Mouse (Mus musculus): ENCODE measurements around the gene Gm4763. TPM values are rescaled to one million over a fixed set of nuclear protein-coding genes. Genes with fewer than 3 reads are reported as not detected.
"Not testable (repeated sequence)": the region's sequence is repeated elsewhere in the genome, so short reads cannot be mapped to it uniquely, and the experiment has no call there.

Gm4763 gene
- polyA plus RNA-seq (2011; ENCODE audit: insufficient read length, low read depth, missing spikeins): not detected in 2 replicates

GRCm38 (mm10) chr7:24726808-24727207 lies at the start of gene Gm4763:
Gene Gm4763 (minus strand): TSS chr7:24726908.
- H3K4me1 ChIP-seq (ENCODE audit: control insufficient read depth, insufficient read depth, low read length); H3K27ac ChIP-seq (ENCODE audit: insufficient read depth, low read length); H3K4me3 ChIP-seq (ENCODE audit: insufficient read depth, low read length): not testable (repeated sequence)

- Histone ChIP-seq H3K4me1 (ENCODE audit: control insufficient read depth, insufficient read depth, low read length) (no peaks in the 10 kb centered on the region), H3K4me3 (ENCODE audit: insufficient read depth, low read length) (no peak overlapping the region), H3K27ac (ENCODE audit: insufficient read depth, low read length) (no peak overlapping the region)
- TF ChIP-seq CTCF (IDR thresholded peaks at IDR 0.05; ENCODE audit: borderline replicate concordance, insufficient read depth, low read length): no peak
- no peak for TF ChIP-seq POLR2A (IDR thresholded peaks at IDR 0.05; ENCODE audit: low read depth, low read length)
These were observed 49.4 kb upstream of the Gm4763 start for GRCm38 (mm10) chr7:24776145-24776544.

GRCm38 (mm10) chr7:24773942-24774535 lies 47.3 kb upstream of the Gm4763 start:
- H3K27ac ChIP-seq (ENCODE audit: insufficient read depth, low read length): no peak overlapping the region
- H3K4me3 ChIP-seq (ENCODE audit: insufficient read depth, low read length): no peak overlapping the region
- no peaks in the 10 kb centered on the region for H3K4me1 ChIP-seq (ENCODE audit: control insufficient read depth, insufficient read depth, low read length)
- TF ChIP-seq CTCF (IDR thresholded peaks at IDR 0.05; ENCODE audit: borderline replicate concordance, insufficient read depth, low read length) (no peak), POLR2A (IDR thresholded peaks at IDR 0.05; ENCODE audit: low read depth, low read length) (no peak)

GRCm38 (mm10) chr7:24771361-24771760 lies 44.7 kb upstream of the Gm4763 start:
- Histone ChIP-seq H3K27ac (ENCODE audit: insufficient read depth, low read length) (no peak overlapping the region), H3K4me1 (ENCODE audit: control insufficient read depth, insufficient read depth, low read length) (no peaks in the 10 kb centered on the region), H3K4me3 (ENCODE audit: insufficient read depth, low read length) (no peak overlapping the region)
- no peak for TF ChIP-seq POLR2A (IDR thresholded peaks at IDR 0.05; ENCODE audit: low read depth, low read length)
- no peak for TF ChIP-seq CTCF (IDR thresholded peaks at IDR 0.05; ENCODE audit: borderline replicate concordance, insufficient read depth, low read length)

GRCm38 (mm10) chr7:24762574-24762973 lies 35.9 kb upstream of the Gm4763 start:
- Histone ChIP-seq H3K4me3 (ENCODE audit: insufficient read depth, low read length) (no peak overlapping the region), H3K27ac (ENCODE audit: insufficient read depth, low read length) (no peak overlapping the region), H3K4me1 (ENCODE audit: control insufficient read depth, insufficient read depth, low read length) (no peaks in the 10 kb centered on the region)
- TF ChIP-seq CTCF (IDR thresholded peaks at IDR 0.05; ENCODE audit: borderline replicate concordance, insufficient read depth, low read length): no peak
- no peak for TF ChIP-seq POLR2A (IDR thresholded peaks at IDR 0.05; ENCODE audit: low read depth, low read length)

GRCm38 (mm10) chr7:24761161-24761560 lies 34.5 kb upstream of the Gm4763 start:
- H3K4me3 ChIP-seq (ENCODE audit: insufficient read depth, low read length): no peak overlapping the region
- no peak for TF ChIP-seq CTCF (IDR thresholded peaks at IDR 0.05; ENCODE audit: borderline replicate concordance, insufficient read depth, low read length)
- no peak for TF ChIP-seq POLR2A (IDR thresholded peaks at IDR 0.05; ENCODE audit: low read depth, low read length)
- H3K27ac ChIP-seq (ENCODE audit: insufficient read depth, low read length): no peak overlapping the region
- no peaks in the 10 kb centered on the region for H3K4me1 ChIP-seq (ENCODE audit: control insufficient read depth, insufficient read depth, low read length)

- H3K27ac ChIP-seq (ENCODE audit: insufficient read depth, low read length): no peak within 1 kb of the TSS
- no peak for TF ChIP-seq POLR2A (IDR thresholded peaks at IDR 0.05; ENCODE audit: low read depth, low read length)
- TF ChIP-seq CTCF (IDR thresholded peaks at IDR 0.05; ENCODE audit: borderline replicate concordance, insufficient read depth, low read length): no peak
- H3K4me1 ChIP-seq (ENCODE audit: control insufficient read depth, insufficient read depth, low read length): no peaks in the 10 kb centered on the region
- no peak within 1 kb of the TSS for H3K4me3 ChIP-seq (ENCODE audit: insufficient read depth, low read length)
These were observed 33.5 kb upstream of the Gm4763 start, which contains the start of gene Cd177 for GRCm38 (mm10) chr7:24760211-24760610. Gene Cd177 (minus strand): TSS chr7:24760311.

GRCm38 (mm10) chr7:24758520-24758919 lies 31.8 kb upstream of the Gm4763 start:
- Histone ChIP-seq H3K4me1 (ENCODE audit: control insufficient read depth, insufficient read depth, low read length) (no peaks in the 10 kb centered on the region), H3K4me3 (ENCODE audit: insufficient read depth, low read length) (no peak overlapping the region), H3K27ac (ENCODE audit: insufficient read depth, low read length) (no peak overlapping the region)
- TF ChIP-seq CTCF (IDR thresholded peaks at IDR 0.05; ENCODE audit: borderline replicate concordance, insufficient read depth, low read length): no peak
- no peak for TF ChIP-seq POLR2A (IDR thresholded peaks at IDR 0.05; ENCODE audit: low read depth, low read length)

- TF ChIP-seq CTCF (IDR thresholded peaks at IDR 0.05; ENCODE audit: borderline replicate concordance, insufficient read depth, low read length) (no peak), POLR2A (IDR thresholded peaks at IDR 0.05; ENCODE audit: low read depth, low read length) (no peak)
- H3K27ac ChIP-seq (ENCODE audit: insufficient read depth, low read length): no peak overlapping the region
- no peak overlapping the region for H3K4me3 ChIP-seq (ENCODE audit: insufficient read depth, low read length)
- no peaks in the 10 kb centered on the region for H3K4me1 ChIP-seq (ENCODE audit: control insufficient read depth, insufficient read depth, low read length)
These were observed 26.8 kb upstream of the Gm4763 start for GRCm38 (mm10) chr7:24753476-24753875.

- H3K4me3 ChIP-seq (ENCODE audit: insufficient read depth, low read length): no peak overlapping the region
- no peak for TF ChIP-seq POLR2A (IDR thresholded peaks at IDR 0.05; ENCODE audit: low read depth, low read length)
- TF ChIP-seq CTCF (IDR thresholded peaks at IDR 0.05; ENCODE audit: borderline replicate concordance, insufficient read depth, low read length): no peak
- no peak overlapping the region for H3K27ac ChIP-seq (ENCODE audit: insufficient read depth, low read length)
- no peaks in the 10 kb centered on the region for H3K4me1 ChIP-seq (ENCODE audit: control insufficient read depth, insufficient read depth, low read length)
These were observed 24.9 kb upstream of the Gm4763 start for GRCm38 (mm10) chr7:24751610-24752009.
